Mouse (Mus musculus) left cerebral cortex, adult 2 months (tissue): ENCODE results near the gene Wdr18. TPM values are rescaled to one million over a fixed set of nuclear protein-coding genes. Genes with fewer than 3 reads are reported as not detected.

ENCODE experiments used
- DNase-seq, 2 experiments: peaks; one replicate each; pipeline ENCODE4 v3.0.0; 2021 to 2022; ENCODE audit warnings: low spot score in 2 of 2, mixed read lengths in 1 of 2; ENCODE audit errors: extremely low spot score in 1 of 2
- H3K27ac ChIP-seq: fragments of 200-600 bp; 2 replicates; pipeline ENCODE4 v1.8.1; 2022
- H3K4me3 ChIP-seq: fragments of 200-600 bp; 2 replicates; pipeline ENCODE4 v1.8.1; 2022
- CTCF ChIP-seq: fragments of 200-600 bp; IDR thresholded peaks from 2 replicates; pipeline ENCODE4 v1.8.1; 2022; ENCODE audit warnings: antibody characterized with exemption, mild to moderate bottlenecking, moderate library complexity
- intact Hi-C: fragments of 180-260 bp; cut with DNase I; formaldehyde crosslinking; loops from one replicate; pipeline ENCODE4 v1.15.1; 2025
- total RNA-seq, 2 experiments: library from RNA; stranded (reverse); gene quantifications; 2 replicates each; pipeline ENCODE4 v1.2.3; 2021

Gene Wdr18
- total RNA-seq, 2 experiments from 2014 or later = 45.4 to 49.4 TPM

DNA sequence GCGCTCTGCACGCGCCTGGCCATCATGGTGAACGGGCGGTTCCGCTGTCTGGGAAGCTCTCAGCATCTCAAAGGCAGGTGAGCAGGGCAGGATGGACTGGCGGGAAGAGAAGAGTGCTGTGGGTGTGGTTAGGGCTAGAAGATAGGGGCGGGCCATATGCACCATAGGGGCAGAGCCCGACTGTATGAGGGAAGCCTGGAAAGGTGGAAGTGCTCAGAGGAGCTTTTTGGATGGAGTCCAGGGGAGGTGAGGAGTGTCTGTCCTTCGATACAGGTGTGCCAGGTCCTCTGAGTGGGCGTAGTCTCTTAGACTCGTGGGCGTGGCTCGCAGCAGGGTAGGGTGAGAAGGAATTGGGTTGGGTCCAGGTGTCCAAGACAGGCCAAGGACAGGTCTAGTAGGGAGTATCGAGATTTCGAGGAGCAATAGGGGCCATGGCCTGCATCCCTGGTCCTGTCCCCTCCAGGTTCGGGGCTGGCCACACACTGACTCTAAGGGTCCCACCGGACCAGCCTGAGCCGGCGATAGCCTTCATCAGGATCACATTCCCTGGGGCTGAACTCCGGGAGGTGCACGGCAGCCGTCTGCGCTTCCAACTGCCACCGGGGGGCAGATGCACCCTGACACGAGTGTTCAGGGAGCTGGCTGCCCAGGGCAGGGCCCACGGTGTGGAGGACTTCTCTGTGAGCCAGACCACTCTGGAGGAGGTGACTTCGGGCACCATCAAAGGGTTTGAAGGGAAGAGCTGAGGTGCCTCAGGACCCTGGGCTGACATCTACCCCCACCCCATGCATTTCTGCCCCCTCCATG is 54.7 kb downstream of the Wdr18 start:
- intact Hi-C loops = no loop called here
- H3K27ac ChIP-seq = no peak overlapping the region

DNA sequence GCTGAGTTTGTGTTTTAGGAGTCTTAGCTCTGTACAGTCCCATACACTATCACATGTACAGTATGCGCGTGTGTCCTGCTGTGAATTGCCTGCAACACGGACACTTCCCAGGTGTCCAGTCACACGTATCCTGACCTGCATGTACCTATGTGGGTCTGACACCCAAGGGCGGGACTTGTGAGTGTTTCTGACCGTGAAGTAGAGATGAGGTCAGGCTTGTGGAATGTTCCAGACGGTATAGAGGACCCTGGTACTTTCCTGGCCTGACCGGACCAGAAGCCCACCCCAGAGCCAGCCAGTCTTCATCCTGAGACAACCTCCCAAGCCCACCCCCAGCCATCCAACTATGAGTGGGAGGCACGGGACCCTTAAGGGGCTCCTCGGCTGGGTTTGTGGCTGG is 55.6 kb downstream of the Wdr18 start:
- intact Hi-C loops = no loop called here
- TF ChIP-seq CTCF = no peak
- DNase-seq = no peak
- no peak overlapping the region for H3K4me3 ChIP-seq
- H3K27ac ChIP-seq = no peak overlapping the region

More for the DNA sequence above, 54.7 kb downstream of the Wdr18 start:
- DNase-seq = no peak
- peak; percentile 15; the same call in 1 of the 2 replicates for TF ChIP-seq CTCF
- H3K4me3 ChIP-seq = no peak overlapping the region

DNA sequence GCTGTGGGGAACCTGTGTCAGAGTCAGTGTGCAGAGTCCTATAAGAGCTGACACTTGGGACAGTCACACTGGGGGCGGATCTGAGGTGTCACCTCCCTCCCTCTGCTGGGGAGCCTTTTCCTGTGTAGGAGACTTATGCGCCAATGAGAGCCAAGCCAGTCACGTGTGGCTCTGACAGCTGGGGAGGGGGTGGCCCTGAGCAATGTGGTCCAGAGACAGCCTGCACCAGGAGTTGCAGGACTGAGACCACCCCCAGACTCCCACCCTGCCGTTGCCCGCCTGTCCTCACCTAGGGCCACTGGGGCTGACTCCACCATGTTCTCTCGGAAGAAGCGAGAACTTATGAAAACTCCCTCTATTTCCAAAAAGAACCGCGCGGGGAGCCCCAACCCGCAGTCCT is 56.6 kb downstream of the Wdr18 start, which contains the start of gene Arhgap45:
Gene Arhgap45 (plus strand): TSS at position 143 of the 400 bp plus-strand sequence.
- TF ChIP-seq CTCF = no peak
- Histone ChIP-seq H3K4me3 (peak within 1 kb of the TSS; percentile 8; the same call in 1 of the 2 replicates), H3K27ac (no peak within 1 kb of the TSS)
- DNase-seq = no peak
- intact Hi-C loops = no loop called here

DNA sequence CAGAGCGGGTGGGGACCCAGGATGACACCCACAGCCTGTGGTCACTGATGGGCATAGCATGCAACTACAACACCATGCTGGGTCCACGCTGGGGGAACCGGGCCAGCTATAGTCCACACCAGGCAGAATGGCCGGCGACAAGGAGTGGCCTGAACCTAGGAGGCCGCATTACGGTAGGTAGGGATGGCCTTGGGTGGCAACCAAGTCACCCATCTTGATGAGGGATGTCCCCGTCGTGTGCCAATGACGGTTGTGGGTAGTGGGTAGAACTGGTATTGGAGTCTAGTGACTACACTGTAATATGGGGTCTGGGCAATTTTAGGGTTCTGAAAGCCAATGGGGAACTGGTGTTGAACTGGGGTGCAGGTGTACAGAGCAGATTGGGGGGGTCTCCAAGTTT is 57.0 kb downstream of the Wdr18 start:
- no peak for DNase-seq
- intact Hi-C loops = no loop called here
- no peak overlapping the region for H3K27ac ChIP-seq
- no peak for TF ChIP-seq CTCF
- H3K4me3 ChIP-seq = peak overlapping the region; percentile 8; the same call in 1 of the 2 replicates

DNA sequence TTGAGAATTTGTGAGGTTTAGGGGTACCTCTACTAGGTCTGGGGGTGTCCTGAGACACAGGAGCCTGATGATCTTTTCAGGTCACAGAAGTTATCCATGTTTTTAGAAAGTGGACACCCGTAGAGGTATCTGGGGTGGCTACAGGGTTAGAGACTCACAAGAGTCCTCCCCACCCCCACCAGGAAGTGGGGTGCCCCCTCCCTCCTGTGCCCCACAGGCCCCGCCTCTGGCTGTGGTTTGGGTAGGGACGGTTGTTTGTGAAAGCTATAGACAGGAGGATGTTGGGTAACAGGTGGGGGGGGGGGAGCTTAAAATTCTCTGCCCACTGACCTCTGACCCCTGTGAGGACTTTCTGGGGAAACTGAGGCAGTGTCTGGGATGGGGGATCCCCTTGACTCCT is 57.4 kb downstream of the Wdr18 start:
- intact Hi-C loops = no loop called here
- no peak for TF ChIP-seq CTCF
- Histone ChIP-seq H3K27ac (no peak overlapping the region), H3K4me3 (no peak overlapping the region)
- DNase-seq = no peak

DNA sequence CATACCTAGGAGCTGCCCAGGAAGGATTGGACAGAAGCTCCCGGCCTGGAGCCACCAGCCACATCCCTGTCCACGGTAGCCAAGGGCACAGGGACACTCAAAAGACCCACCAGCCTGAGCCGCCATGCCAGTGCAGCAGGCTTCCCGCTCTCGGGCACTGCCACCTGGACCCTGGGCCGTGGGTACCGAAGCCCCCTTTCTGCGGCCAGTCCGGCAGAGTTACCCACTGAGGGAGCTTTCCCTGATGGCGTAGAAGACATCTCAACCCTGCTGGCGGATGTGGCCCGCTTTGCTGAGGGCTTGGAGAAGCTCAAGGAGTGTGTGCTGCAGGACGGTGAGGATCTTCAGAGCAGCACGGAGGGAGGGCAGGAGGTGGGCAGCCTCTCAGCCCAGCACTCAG is 57.8 kb downstream of the Wdr18 start:
- DNase-seq = no peak
- TF ChIP-seq CTCF = no peak
- intact Hi-C loops = no loop called here
- Histone ChIP-seq H3K4me3 (no peak overlapping the region), H3K27ac (no peak overlapping the region)

DNA sequence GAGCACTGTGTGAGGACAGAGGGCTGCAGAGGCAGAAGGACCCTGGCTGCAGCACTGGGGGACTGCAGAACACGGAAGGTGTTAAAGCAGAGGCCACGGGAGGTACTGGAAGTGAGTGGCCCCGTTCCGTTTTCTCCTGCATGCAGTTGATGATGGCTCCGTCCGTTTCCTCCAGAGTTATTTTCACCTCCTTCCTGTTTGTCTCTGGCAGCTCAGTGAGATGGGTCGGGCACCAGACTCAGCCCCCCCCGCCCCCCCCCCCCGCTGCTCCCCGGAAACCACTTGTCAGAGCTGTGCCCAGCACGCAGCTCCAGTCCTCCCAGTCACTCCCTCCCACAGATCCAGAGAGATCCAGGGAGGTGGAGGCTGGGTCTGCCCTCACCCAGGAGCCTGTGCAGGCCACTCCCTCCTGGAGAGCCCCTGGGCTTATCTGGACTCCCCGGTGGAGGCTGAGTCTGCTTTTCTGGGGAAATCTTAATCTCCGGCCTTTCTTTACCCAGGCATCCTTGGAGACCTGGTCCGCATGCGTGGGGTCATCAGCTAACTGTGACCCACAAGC is 58.9 kb downstream of the Wdr18 start:
- TF ChIP-seq CTCF = no peak; the same call in 1 of the 2 replicates
- intact Hi-C loops = no loop called here
- Histone ChIP-seq H3K4me3 (no peak overlapping the region), H3K27ac (no peak overlapping the region)
- DNase-seq = no peak

DNA sequence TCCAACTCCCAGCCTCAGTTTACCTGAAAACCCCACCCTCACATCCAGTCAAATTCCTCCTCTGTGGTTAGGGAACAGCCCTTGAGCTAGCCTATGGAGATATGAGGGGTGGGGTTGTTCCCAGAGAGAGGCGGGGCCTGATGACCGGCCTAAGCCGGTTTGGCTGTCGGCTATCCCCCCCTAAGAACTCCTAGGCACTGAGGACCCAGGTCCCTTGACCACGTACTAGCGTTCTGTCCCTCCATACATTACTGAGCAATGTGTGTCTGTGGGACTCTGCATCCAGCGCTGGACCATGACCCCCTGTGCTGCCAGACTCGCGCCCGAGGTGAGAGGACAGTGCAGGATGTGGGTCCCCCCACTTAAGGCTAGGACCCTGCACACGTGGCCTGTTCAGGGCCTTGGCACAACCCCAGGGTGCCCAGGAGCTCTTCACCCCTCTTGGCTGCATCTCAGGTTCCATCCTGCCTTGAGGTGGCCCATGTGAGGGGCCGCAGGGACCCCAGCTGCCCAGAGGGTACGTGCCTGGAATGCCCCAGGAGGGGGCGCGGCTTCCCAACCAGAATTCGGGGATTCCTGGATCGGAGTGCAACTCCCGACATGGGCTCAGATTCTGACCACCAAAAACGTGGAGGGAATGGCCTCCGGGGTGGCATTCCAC is 59.6 kb downstream of the Wdr18 start:
- Histone ChIP-seq H3K27ac (no peak overlapping the region), H3K4me3 (no peak overlapping the region)
- no peak for DNase-seq
- TF ChIP-seq CTCF = no peak; the same call in 1 of the 2 replicates
- intact Hi-C loops = no loop called here

Other genes starting within 250 kb of the Wdr18 start
- 100 to 1,000 TPM; 129 to 142 TPM for gene Hcn2, start 243.5 kb upstream of the Wdr18 start, total RNA-seq
- 10 to 100 TPM; 45.1 to 51.6 TPM for gene Polrmt, start 213.6 kb upstream of the Wdr18 start, total RNA-seq
- gene Fgf22, start 205.1 kb upstream of the Wdr18 start, total RNA-seq = 1 to 10 TPM; 4.5 to 4.8 TPM
- 10 to 100 TPM; 93.3 to 97.5 TPM for gene Rnf126, start 193.2 kb upstream of the Wdr18 start, total RNA-seq
- 1 to 10 TPM; 2.5 to 2.6 TPM for gene Fstl3, start 182.9 kb upstream of the Wdr18 start, total RNA-seq
- under 1 TPM; 0.58 to 0.75 TPM for gene Prss57, start 169.2 kb upstream of the Wdr18 start, total RNA-seq
- 100 to 1,000 TPM; 293 to 312 TPM for gene Palm, start 166.6 kb upstream of the Wdr18 start, total RNA-seq
- gene Misp, start 139.2 kb upstream of the Wdr18 start, total RNA-seq = under 1 TPM; 0.59 to 0.89 TPM
- 10 to 100 TPM; 55.5 to 61.7 TPM for gene Ptbp1, start 105.7 kb upstream of the Wdr18 start, total RNA-seq
- gene Prtn3, start 85.7 kb upstream of the Wdr18 start, total RNA-seq = 1 to 10 TPM; 1.7 to 2.6 TPM
- 10 to 100 TPM; 51.8 to 63.0 TPM for gene Plppr3, start 85.5 kb upstream of the Wdr18 start, total RNA-seq
- gene Elane, start 73.9 kb upstream of the Wdr18 start, total RNA-seq = not detected
- gene Cfd, start 69.3 kb upstream of the Wdr18 start, total RNA-seq = not detected
- 10 to 100 TPM; 55.3 to 55.5 TPM for gene Med16, start 51.2 kb upstream of the Wdr18 start, total RNA-seq
- gene Gm26602, start 49.3 kb upstream of the Wdr18 start, total RNA-seq = not detected
- gene Kiss1r, start 43.2 kb upstream of the Wdr18 start, total RNA-seq = 1 to 10 TPM; 6.6 to 9.1 TPM
- gene R3hdm4, start 38.9 kb upstream of the Wdr18 start, total RNA-seq = 100 to 1,000 TPM; 318 to 346 TPM
- gene Arid3a, start 33.1 kb upstream of the Wdr18 start, total RNA-seq = 1 to 10 TPM; 5.7 to 10.0 TPM
- under 1 TPM; 0.14 to 0.20 TPM for gene Grin3b, start 10.6 kb downstream of the Wdr18 start, total RNA-seq
- gene Tmem259, start 24.2 kb downstream of the Wdr18 start, total RNA-seq = 100 to 1,000 TPM; 122 to 126 TPM
- gene Cnn2, start 28.4 kb downstream of the Wdr18 start, total RNA-seq = 1 to 10 TPM; 5.6 to 8.0 TPM
- 10 to 100 TPM; 13.5 to 13.8 TPM for gene Abca7, start 36.3 kb downstream of the Wdr18 start, total RNA-seq
- gene Arhgap45, start 56.5 kb downstream of the Wdr18 start, total RNA-seq = 1 to 10 TPM; 3.5 TPM
- 10 to 100 TPM; 73.0 to 76.0 TPM for gene Polr2e, start 79.6 kb downstream of the Wdr18 start, total RNA-seq
- gene Gpx4, start 87.0 kb downstream of the Wdr18 start, total RNA-seq = 100 to 1,000 TPM; 494 to 526 TPM
- gene Sbno2, start 145.4 kb downstream of the Wdr18 start, total RNA-seq = 10 to 100 TPM; 21.4 to 22.1 TPM
- gene Stk11, start 155.7 kb downstream of the Wdr18 start, total RNA-seq = 100 to 1,000 TPM; 102 to 106 TPM
- 100 to 1,000 TPM; 356 to 366 TPM for gene Atp5d, start 178.5 kb downstream of the Wdr18 start, total RNA-seq
- 100 to 1,000 TPM; 431 to 456 TPM for gene Cbarp, start 180.7 kb downstream of the Wdr18 start, total RNA-seq
- 100 to 1,000 TPM in 1 of 2 experiments, 10 to 100 TPM in 1; 80.7 to 127 TPM for gene Midn, start 188.1 kb downstream of the Wdr18 start, total RNA-seq
- 10 to 100 TPM; 75.8 to 93.0 TPM for gene Cirbp, start 205.8 kb downstream of the Wdr18 start, total RNA-seq
- gene 1600002K03Rik, start 212.8 kb downstream of the Wdr18 start, total RNA-seq = 1 to 10 TPM; 6.0 to 8.1 TPM
- 1 to 10 TPM; 6.8 to 7.2 TPM for gene Efna2, start 219.3 kb downstream of the Wdr18 start, total RNA-seq